Mouse (Mus musculus) left cerebral cortex, postnatal 10 days (tissue): ENCODE data around the gene March9. TPM values are rescaled to one million over a fixed set of nuclear protein-coding genes. Genes with fewer than 3 reads are reported as not detected.
A peak's percentile ranks its signal among the peaks of the same experiment; 100 is the strongest.
"Not testable (repeated sequence)": the region's sequence is repeated elsewhere in the genome, so short reads cannot be mapped to it uniquely, and the experiment has no call there.

Experiments used
- DNase-seq, 2 experiments: peaks; one replicate each; pipeline ENCODE4 v3.0.0; 2021 to 2022; ENCODE audit warnings: low spot score in 2 of 2, mixed read lengths in 1 of 2; ENCODE audit errors: extremely low spot score in 1 of 2
- intact Hi-C: fragments of 180-260 bp; cut with DNase I; formaldehyde crosslinking; loops from one replicate; pipeline ENCODE4 v1.15.1; 2025
- total RNA-seq, 2 experiments: library from RNA; stranded (reverse); gene quantifications; 2 replicates each; pipeline ENCODE4 v1.2.3; 2021

The March9 gene
- total RNA-seq, 2 experiments from 2014 or later, result 49.6 to 49.8 TPM

DNA sequence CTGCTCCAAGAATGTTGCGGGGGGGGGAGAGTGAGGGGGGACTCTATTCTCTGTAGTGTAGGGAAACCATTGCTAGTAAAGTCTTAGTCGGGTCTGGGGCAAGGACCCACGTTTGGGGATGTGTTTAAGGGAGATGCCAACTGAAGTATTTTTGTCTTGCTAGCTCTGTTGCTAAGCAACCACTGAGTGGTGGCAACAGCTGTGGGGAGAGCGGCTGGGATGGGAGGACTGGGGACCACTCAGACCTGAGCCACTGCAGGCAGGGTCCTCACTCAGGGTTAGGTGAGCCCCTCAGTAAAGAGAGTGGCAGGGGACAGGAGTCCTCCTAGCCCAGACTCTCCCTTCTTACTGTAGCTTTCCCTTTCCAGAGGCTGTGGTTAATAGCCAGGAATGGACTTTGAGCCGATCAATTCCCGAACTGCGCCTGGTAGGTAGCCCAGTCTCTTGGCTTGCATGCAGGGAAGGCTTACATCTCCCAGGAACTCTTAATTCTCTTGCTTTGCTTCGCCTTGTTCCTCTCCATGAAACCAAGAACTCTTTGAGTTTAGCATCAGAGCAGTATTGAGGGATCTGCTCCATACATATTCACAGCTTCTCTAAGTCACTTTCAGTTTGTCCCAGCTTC, 22.1 kb upstream of the March9 start:
- peak in 1 of 2 experiments; percentile 45 for DNase-seq
- intact Hi-C loops, result no loop called here

DNA sequence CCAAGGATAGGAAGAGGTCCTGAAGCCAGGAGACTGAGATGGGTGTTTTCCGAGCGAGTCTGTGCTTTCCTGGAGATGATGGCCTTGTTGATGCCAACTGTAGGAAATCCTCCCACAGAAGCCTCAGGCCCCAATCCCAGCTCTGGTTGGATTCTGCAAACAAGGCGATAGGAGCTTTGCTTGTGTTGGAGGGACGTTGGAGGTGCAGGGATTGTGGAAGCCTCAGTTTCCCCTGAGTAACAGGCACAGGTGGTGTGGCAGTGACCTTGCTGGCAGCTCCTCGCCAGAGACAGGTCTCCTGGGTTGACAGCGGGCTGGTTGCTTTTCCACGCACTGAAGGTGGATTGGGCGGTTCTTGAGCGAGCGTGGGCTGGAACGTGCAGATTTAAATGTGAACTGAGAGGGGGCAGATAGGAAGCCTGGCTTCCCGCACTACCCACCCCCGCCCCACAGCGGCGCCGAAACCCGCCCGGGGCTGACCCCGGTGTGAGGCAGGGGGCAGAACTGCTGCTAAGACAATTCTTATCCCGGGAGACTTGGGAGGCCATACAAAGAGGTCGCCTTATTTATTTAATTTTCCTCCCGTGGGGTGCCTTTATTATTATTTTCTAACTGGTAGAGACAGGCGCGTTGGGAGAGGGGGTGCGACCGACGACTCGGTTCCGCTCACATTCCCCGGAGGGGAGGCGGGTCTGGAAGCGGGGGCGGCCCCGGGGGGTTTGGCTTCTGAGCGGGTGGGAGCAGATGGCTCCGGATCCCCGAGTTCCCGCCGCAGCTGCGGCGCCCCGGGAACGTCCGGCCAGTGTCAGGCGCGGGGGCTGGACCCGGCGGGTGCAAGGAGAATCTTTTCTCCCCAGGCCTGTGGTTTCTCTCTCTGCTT, 21.2 kb upstream of the March9 start:
- intact Hi-C loops, result no loop called here
- peak in 1 of 2 experiments; percentile 85 for DNase-seq

DNA sequence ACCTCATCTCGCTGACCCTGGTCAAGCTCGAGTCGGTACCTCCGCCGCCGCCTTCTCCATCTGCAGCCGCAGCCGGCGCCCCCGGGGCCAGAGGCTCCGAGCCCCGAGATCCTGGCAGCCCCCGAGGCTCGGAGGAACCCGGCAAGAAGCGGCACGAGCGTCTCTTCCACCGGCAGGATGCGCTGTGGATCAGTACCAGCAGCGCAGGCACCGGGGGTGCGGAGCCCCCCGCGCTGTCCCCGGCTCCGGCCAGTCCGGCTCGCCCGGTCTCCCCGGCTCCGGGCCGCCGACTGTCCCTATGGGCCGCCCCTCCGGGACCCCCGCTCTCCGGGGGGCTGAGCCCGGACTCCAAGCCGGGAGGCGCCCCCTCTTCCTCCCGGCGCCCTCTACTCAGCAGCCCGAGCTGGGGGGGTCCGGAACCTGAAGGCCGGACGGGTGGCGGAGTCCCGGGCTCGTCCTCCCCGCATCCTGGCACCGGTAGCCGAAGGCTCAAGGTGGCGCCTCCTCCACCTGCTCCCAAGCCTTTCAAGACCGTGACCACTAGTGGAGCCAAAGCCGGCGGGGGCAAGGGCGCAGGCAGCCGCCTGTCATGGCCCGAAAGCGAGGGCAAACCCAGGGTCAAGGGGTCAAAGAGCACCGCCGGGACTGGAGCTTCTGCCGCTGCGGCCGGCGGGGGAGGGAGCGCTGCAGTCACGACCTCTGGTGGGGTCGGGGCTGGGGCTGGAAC, 19.8 kb upstream of the March9 start:
- peak in 1 of 2 experiments; percentile 75 for DNase-seq
- intact Hi-C loops, result no loop called here

DNA sequence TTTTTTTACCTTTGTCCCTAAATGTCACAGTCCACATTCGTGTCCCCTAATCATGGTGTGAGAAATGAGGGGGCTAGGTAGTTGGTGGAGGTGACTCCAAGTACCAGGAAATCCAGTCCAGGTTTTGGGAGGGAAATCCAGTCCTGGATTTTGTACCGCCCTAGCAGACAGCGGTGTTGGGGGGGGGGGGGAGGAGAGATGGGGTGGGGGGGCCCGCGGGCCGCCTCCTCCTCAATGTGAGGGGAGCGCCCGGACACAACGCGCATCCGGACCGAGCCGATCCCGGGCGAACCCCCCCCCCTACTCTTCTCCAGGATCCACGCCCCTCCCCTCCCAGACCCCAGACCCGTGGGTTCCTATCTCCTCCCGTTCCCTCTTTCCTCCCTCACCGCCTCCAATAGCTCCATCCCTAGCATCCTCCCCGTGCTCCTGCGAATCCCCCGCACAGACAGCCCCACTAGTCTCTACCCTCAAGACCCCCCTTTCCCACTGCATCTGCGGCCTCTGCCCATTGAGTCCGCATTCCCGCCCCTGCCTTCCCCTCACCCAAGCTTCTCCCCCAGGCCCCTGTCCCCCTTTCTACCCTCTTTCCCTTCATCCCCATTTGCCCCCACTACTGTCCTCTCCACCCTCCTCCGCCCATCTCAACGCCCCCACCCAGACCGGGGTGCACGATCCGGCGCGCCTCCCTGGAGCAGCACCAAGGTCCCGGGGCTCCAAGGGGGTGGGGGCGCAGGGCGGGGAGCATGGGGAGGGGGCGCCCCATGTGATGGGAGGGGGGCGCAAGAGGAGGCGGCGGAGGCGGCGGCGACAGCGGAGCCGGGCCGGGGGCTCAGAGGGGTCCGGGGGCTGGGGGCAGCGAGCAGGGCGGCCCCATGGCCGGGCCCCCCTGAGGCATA, 18.9 kb upstream of the March9 start:
- intact Hi-C loops, result no loop called here
- peak; percentile 70 to 79 for DNase-seq

DNA sequence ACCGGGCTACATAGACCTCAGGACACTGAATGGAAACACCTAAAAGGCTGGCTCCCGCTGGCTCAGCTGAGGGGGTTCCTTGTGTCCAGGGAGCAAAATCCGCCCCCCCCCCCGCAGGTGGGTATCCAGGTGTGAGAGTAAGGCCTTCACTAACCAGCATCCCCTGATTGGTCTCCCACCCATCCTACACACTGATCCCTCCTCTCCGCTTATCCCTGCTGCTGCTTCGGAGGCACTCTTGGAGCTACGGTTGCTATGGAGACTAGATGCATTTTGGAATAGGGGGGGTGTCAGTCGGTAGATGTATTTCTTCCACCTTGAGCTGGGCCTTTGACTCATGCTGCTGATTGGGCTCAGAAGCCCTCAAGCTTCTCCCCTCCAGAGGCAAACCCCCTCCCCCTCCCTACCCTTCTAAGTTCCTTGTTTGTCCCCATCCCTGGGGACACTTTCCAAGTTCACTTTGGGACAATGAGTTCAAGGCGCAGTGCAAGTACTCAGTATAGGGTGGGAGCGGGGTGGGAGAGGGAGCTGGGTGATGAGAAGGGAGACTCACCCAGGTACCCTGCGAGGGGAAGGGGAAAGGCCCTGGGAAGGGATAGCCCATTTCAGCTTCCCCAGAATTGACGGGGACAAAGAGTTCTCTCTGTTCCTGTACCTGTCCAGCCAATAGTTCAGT, 18.2 kb upstream of the March9 start:
- DNase-seq, result peak; percentile 58 to 70
- intact Hi-C loops, result no loop called here

DNA sequence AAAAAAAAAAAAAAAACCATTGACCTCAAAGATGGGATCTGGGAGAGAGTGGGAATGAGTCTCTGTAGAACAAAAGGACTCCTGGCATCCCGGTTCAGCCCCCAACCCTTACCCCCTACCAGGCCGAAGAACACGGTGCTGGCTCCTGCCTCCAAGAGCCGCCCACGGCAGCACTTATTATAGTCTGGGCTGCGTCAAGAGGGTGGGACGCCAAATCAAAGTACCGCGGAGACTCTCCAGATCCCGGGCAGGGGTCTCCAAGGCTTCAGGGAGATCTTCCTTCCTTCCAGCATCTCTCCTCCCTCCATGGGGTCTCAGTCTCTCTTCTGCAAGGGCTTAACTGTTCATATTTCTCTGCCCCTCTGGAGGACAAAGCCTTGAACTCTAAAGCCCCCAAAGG, 17.5 kb upstream of the March9 start:
- intact Hi-C loops, result no loop called here

DNA sequence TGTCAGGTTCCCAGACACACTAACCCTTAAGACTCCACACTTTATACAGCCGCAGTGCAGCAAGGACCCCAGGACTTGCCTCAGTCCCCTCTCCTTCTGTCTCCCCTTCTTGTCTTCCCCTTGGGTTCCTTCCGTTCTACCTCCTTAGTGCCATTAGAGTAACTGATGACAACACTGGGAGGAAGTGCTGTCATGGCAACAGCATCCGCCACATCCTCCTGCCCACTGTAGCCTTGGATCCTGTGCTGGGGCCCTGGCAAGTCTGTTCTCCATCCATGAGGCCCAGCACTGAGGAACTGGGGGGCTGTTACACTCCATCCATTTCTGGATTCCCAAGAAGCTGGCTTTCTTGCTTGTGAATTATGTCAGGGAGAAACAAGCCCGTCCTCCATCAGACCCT, 16.1 kb upstream of the March9 start:
- DNase-seq, result peak in 1 of 2 experiments; percentile 49
- intact Hi-C loops, result no loop called here

More for the DNA sequence above, 17.5 kb upstream of the March9 start:
- DNase-seq, result peak in 1 of 2 experiments; percentile 64

DNA sequence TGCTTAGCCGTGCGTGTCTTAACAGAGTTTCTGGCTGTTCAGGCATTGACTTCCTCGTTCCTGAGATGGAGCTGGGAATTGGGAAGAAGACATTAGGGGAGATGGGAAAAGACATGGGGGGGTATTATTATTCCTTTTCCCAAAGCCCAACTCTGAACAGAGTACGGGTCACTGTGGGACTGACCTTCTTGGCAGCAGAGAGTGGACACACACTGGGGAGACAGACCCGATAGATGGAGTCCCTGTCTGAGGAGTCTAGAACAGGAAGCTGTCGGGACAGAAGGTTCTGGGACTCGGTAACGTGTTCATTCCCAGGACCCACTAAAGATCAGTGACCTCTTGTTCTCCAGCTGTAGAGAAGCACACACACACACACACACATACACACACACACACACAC, 15.7 kb upstream of the March9 start:
- intact Hi-C loops, result no loop called here
- DNase-seq, result no peak

DNA sequence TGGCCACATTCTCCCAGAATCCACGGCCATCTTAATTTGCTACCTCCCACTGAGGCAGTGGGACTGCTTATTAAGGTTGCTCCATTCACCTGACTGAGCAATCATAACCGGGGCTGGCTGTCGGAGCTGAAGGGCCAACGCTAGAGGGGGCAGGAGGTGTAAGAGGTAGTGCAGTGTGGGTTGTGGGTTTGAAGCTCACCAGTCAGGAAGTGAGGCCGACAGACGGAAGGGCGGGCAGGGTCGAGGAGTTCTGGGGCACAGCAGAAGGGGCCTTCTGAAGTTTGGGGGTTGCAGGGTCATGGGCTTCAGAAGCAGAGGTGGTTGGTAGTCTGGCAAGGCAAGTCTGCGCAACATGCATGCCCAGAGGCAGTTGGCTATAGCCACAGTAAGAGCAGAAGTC, 15.1 kb upstream of the March9 start, which contains the start of gene Agap2:
Gene Agap2 (plus strand): TSS at position 205 of the 400 bp plus-strand sequence.
- intact Hi-C loops, result no loop called here
- DNase-seq, result no peak

DNA sequence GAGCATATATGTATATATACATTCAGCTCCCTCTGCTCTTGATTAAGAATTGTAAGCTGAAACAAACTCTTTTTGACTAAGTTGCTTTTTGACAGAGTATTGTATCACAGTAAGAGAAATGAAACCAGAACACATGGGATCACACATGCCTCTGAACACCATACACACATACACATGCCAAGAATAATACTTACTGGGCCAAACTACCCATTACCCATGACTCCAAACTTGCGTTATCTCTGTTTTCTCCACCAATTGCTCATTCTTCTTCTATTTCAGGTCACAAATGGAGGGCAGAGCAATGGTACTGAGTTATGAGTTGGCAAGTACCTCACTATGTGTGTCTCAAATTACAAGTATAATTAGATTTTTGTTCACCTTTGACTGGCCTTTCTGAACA, 14.0 kb upstream of the March9 start:
- intact Hi-C loops, result no loop called here
- no peak for DNase-seq

DNA sequence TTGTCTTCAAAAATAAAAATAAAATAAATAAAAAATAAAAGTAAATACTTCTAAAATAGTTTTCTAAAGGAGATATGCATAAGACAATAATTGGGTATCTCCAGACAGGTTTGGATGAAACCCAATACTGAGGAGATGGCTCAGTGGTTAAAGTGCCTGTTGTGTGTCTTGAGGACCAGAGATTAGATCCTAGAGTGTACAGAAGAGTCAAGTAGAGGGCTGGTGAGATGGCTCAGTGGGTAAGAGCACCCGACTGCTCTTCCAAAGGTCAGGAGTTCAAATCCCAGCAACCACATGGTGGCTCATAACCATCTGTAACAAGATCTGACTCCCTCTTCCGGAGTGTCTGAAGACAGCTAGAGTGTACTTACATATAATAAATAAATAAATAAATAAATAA, 13.0 kb upstream of the March9 start:
- intact Hi-C loops, DNase-seq: not testable (repeated sequence)

DNA sequence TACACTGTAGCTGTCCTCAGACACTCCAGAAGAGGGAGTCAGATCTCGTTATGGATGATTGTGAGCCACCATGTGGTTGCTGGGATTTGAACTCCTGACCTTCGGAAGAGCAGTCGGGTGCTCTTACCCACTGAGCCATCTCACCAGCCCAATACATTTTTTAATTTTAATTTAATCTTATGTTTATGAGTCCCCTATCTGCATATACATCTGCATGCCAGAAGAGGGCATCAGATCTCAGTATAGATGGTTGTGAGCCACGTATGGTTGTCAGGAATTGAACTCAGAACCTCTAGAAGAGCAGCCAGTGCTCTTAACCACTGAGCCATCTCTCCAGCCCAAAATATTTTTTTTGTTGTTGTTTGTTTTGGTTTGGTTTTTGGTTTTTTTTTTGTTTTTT, 12.3 kb upstream of the March9 start:
- intact Hi-C loops, DNase-seq: not testable (repeated sequence)

DNA sequence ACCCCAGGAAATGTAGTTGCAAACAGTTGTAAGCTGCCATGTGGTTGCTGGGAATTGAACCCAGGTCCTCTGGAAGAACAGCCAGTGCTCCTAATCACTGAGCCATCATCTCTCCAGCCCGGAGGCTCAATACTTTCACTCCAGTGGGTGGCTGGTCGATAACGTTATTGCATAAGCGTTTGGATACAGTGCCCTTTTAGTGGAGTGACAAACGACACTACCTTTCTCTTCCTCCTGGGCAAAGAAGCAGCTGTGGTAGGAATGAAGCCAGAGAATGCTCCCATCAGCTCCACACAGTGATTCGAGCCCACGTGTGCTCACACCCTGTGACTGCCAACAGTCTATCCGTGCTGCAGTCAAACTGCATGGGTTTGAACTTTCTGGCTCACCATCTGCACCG, 11.2 kb upstream of the March9 start:
- intact Hi-C loops, result no loop called here
- DNase-seq, result no peak

DNA sequence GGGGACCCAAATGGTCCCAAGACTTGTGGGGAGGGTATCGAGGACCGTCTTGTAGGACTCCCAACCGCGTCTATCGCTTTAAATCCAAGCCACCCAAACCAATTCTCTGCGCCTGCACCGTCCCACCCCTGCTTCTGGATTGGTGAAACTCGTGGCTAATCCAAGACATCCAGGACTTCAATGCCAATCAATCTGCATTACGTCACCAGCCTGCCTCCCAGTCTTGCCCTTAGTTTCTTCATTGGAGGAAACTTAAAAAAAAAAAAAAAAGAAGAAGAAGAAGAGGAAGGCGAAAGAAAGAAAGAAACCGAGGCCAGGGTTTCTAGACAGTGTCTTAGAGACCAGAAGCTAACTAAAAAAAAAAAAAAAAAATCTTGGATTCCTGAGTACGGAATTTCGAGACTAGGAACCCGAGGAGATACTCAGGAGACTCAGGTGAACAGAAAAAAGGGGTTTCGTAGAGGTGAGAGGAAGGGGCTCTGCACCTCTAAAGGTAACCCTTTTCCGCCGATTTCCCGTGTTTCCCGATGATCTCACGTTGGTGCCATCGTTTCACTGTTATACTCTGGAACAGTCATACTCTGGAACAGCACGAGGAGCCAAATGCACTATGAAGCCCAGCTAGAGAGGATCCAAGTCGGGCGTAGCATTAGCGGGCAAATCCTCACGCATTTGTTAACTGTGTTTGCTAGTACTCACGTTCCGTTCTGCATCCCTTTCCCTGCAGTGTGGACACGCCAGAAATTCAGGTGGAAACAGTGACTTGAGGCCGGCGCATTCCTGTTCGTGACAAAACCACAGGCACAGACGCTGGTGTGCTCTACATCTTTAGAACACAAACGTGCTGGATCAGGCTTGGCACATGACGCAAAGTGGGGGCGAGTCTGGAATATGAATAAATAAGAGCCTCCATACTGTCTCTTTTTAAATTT, 10.5 kb upstream of the March9 start, which contains the start of gene Tspan31:
Gene Tspan31 (minus strand): TSS at position 75 of the 932 bp plus-strand sequence.
- DNase-seq, result peak; percentile 92 to 96
- intact Hi-C loops, result no loop called here

DNA sequence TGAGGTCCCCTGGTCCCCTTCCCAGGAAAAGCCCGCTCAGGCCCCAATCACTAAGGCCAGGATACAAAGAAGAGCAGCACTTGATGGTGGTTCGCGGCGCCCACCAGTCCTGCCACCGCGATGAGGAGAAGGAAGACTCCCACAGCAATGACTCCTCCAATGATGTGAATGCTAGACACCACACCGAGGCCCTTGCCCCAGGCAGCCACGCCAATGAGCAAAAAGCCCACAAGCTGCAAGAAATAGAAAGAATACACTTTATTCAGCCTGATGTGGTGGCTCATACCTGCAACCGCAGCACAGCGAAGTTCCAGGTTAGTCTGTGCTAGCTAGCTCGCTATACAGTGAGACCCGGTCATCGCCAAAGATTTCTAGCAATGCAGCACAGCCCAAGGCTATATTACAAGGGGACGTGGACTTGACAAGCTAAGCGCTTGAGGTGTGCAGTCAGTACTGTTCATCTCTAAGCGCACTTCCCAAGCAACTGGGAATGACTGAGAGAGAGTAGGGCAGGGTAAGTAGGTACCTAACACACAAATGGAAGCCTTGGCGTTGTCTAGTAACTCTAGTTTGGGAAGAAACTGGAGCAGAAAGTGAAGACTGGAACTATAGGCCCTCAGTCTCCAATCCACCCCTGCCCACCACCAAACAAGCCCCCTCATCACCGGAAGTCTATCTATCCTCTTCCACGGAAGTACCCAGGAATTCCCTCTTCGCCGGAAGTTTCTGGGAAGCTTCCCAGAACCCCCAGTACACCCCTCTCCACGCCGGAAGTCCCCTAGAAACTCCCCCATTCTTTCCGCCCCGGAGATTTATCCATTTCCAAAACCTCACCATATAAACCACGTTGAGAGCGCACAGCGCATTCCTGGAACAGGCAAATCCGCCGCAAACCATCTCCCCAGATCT, 9.6 kb upstream of the March9 start:
- intact Hi-C loops, result no loop called here
- DNase-seq, result no peak
